Mouse (Mus musculus) spleen, adult 2 months (tissue): ENCODE results near the gene Idh1.

Experiments used
- CTCF ChIP-seq: fragments of 200-500 bp; IDR thresholded peaks from 2 replicates; pipeline ENCODE4 v1.5.1; 2011; ENCODE audit warnings: mild to moderate bottlenecking, inconsistent platforms; ENCODE audit not compliant: insufficient read depth, insufficient read length, insufficient replicate concordance; ENCODE audit errors: extremely low read depth
- POLR2A ChIP-seq: fragments of 200-500 bp; IDR thresholded peaks from 2 replicates; pipeline ENCODE4 v1.6.1; 2011; ENCODE audit warnings: low read depth, low read length, inconsistent platforms

DNA sequence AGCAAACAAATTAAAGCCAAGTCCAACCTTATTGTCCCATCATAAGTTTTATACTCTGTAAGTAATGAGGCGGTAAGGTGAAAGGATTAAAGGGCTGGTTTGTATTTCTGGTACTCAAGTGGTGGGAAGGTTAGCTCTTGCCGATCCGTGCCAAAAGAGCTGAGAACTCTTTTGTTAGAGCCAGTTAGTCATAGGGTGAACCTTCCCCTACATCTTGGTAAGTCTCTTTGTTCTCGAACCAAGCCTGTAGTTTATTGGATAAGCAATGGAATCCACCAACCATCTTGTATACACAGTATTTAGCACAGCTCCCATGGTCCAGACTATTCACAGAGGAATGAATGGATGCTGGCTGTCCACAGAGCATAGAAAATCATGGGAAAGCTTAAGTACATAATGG, 14.7 kb downstream of the Idh1 start:
- TF ChIP-seq POLR2A (no peak), CTCF (no peak)
